Mouse (Mus musculus) myocyte (in vitro differentiated cells): ENCODE data around the gene Dph3. TPM values are rescaled to one million over a fixed set of nuclear protein-coding genes. Genes with fewer than 3 reads are reported as not detected.
A peak's percentile ranks its signal among the peaks of the same experiment; 100 is the strongest.
"Not testable (repeated sequence)": the region's sequence is repeated elsewhere in the genome, so short reads cannot be mapped to it uniquely, and the experiment has no call there.

Experiments used
- H3K27me3 ChIP-seq: one replicate; pipeline ENCODE4 v1.6.1; 2011; ENCODE audit not compliant: control insufficient read depth, insufficient read depth, insufficient read length
- H3K36me3 ChIP-seq: one replicate; pipeline ENCODE4 v1.6.1; 2011; ENCODE audit not compliant: control insufficient read depth, insufficient read depth
- H3K4me2 ChIP-seq: one replicate; pipeline ENCODE4 v1.6.1; 2011; ENCODE audit warnings: low read depth, control low read depth
- H3K4me3 ChIP-seq: one replicate; pipeline ENCODE4 v1.5.1; 2011; ENCODE audit warnings: mild to moderate bottlenecking, control low read depth, moderate library complexity
- H3K79me2 ChIP-seq: one replicate; pipeline ENCODE4 v1.6.1; 2011; ENCODE audit not compliant: control insufficient read depth, insufficient read depth
- H3ac ChIP-seq: one replicate; pipeline ENCODE4 v1.6.1; 2011; ENCODE audit not compliant: control insufficient read depth, insufficient read length
- CEBPB ChIP-seq: IDR thresholded peaks from 2 replicates; pipeline ENCODE4 v1.6.1; 2011; ENCODE audit warnings: mild to moderate bottlenecking, moderate library complexity; ENCODE audit not compliant: poor library complexity, insufficient read depth, severe bottlenecking
- E2F4 ChIP-seq: IDR thresholded peaks from one replicate; pipeline ENCODE4 v1.6.1; 2011; ENCODE audit warnings: mild to moderate bottlenecking, control low read depth, moderate library complexity; ENCODE audit not compliant: insufficient read depth
- MAX ChIP-seq: IDR thresholded peaks from one replicate; pipeline ENCODE4 v1.6.1; 2011; ENCODE audit warnings: low read depth, mild to moderate bottlenecking, control low read depth
- MYOD1 ChIP-seq, 3 experiments: IDR thresholded peaks; one replicate each; pipeline ENCODE4 v1.6.1; 2011; ENCODE audit warnings: control low read depth in 2 of 3, low read depth in 2 of 3, mild to moderate bottlenecking in 2 of 3, moderate library complexity in 1 of 3; ENCODE audit not compliant: insufficient read length in 2 of 3, control insufficient read depth in 1 of 3
- MYOG ChIP-seq, 3 experiments: IDR thresholded peaks; one replicate each; pipeline ENCODE4 v1.6.1; 2011; ENCODE audit warnings: control low read depth in 2 of 3, low read depth in 2 of 3, mild to moderate bottlenecking in 2 of 3; ENCODE audit not compliant: insufficient read length in 2 of 3, control insufficient read depth in 1 of 3, insufficient read depth in 1 of 3
- POLR2A ChIP-seq: IDR thresholded peaks from one replicate; pipeline ENCODE4 v1.6.1; 2011; ENCODE audit warnings: low read depth, mild to moderate bottlenecking, control low read depth, moderate library complexity; ENCODE audit not compliant: insufficient read length
- POLR2AphosphoS2 ChIP-seq: IDR thresholded peaks from one replicate; pipeline ENCODE4 v1.6.1; 2011; ENCODE audit warnings: low read depth, control low read depth; ENCODE audit not compliant: insufficient read length
- REST ChIP-seq: IDR thresholded peaks from one replicate; pipeline ENCODE4 v1.6.1; 2011; ENCODE audit warnings: mild to moderate bottlenecking, control low read depth, moderate library complexity; ENCODE audit not compliant: insufficient read depth, insufficient read length
- SRF ChIP-seq: IDR thresholded peaks from one replicate; pipeline ENCODE4 v1.6.1; 2011; ENCODE audit warnings: low read depth; ENCODE audit not compliant: control insufficient read depth, insufficient read length
- TCF12 ChIP-seq: IDR thresholded peaks from one replicate; pipeline ENCODE4 v1.6.1; 2011; ENCODE audit warnings: mild to moderate bottlenecking, control low read depth; ENCODE audit not compliant: poor library complexity, insufficient read depth, severe bottlenecking
- TCF3 ChIP-seq: IDR thresholded peaks from one replicate; pipeline ENCODE4 v1.6.1; 2011; ENCODE audit warnings: low read depth, control low read depth; ENCODE audit not compliant: insufficient read length
- USF1 ChIP-seq: IDR thresholded peaks from one replicate; pipeline ENCODE4 v1.6.1; 2011; ENCODE audit warnings: low read depth, mild to moderate bottlenecking, control low read depth, moderate library complexity
- polyA plus RNA-seq: library from polyadenylated mRNA; unstranded; fragments of >200 nt; fragmentation: generic; extraction: Trizol; gene quantifications from one replicate; pipeline ENCODE4 v1.2.1, GENCODE M21; 2012; ENCODE audit warnings: missing spikeins

Gene Dph3
- 72.2 TPM for polyA plus RNA-seq

DNA sequence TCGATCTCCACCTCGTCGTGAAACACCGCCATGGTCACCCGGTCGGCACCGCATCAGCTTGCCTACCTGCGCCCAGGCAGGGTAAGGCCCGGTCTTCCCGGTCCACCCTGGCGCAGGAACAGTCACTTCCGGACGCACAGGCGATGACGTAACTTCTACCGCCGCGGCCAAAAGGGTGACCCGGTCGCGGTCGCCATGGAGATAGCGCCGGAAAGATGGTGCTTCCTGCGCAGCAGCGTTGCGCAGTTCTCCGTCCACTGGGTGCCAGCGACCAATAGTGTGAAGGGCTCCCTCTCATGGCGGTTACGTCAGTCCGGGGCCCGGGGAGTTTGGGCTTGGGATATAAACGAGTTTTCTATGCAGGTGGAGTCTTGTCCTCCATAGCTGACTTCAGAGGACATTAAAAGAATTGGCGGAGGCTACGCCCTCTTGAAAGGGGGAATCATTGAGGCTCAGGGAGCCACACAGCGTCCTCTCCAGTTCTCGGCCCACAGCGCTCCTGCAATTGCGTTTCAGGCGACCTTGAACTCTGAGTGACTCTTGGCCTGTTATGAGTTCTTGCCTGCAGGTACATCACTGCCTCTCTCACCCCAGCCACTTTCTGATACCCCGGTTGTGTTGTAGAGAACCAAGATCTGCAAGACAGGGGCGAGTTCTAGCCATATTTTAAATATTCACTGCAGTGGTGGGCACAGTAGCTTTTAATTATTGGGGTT lies at the start of gene Dph3:
Dph3 (minus strand) TSS at position 244 of the 716 bp plus-strand sequence.
- Histone ChIP-seq H3K79me2 (peaks cover 44% of the 10 kb centered on the region), H3K27me3 (no peaks in the 10 kb centered on the region), H3K4me2 (peak within 1 kb of the TSS; percentile 89), H3K36me3 (peaks cover 14% of the 10 kb centered on the region), H3K4me3 (peak within 1 kb of the TSS; percentile 78), H3ac (peak within 1 kb of the TSS; percentile 35)
- TF ChIP-seq USF1 = no peak
- no peak for TF ChIP-seq REST
- no peak for TF ChIP-seq TCF12
- peak; percentile 66 for TF ChIP-seq E2F4
- no peak for TF ChIP-seq MYOG (IDR thresholded peaks at IDR 0.05; ENCODE audit: control insufficient read depth in 1 of 3, insufficient read depth in 1 of 3, insufficient read length in 2 of 3, low read depth in 2 of 3)
- peak; percentile 63 for TF ChIP-seq SRF
- TF ChIP-seq POLR2AphosphoS2 = peak; percentile 58
- no peak for TF ChIP-seq TCF3
- TF ChIP-seq MAX = no peak
- no peak for TF ChIP-seq CEBPB
- peak; percentile 74 for TF ChIP-seq POLR2A
- peak in 1 of 3 experiments; percentile 16 for TF ChIP-seq MYOD1 (IDR thresholded peaks at IDR 0.05; ENCODE audit: control insufficient read depth in 1 of 3, insufficient read length in 2 of 3, low read depth in 2 of 3)

DNA sequence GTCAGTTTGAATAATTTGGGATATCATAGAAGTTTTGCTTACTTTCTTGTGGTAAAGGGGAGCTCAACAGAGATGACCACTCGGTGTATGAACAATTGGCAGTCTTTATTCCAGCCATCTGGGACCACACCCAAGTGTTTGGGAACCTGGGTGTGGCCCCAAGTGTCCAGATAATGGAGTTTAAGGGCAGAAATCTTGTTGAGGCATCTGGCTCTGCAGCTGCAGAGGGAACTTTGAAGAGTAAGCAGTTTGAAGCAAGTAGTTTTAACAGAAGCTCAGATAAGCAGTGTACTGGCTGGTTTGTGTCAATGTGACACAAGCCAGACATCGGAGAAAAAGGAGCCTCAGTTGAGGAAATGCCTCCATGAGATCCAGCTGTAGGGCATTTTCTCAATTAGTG lies 48.8 kb upstream of the Dph3 start:
- TF ChIP-seq USF1 = no peak
- no peak for TF ChIP-seq POLR2A
- TF ChIP-seq TCF12 = no peak
- TF ChIP-seq MAX = no peak
- no peak for TF ChIP-seq E2F4
- no peak for TF ChIP-seq SRF
- no peak for TF ChIP-seq MYOG (IDR thresholded peaks at IDR 0.05; ENCODE audit: control insufficient read depth in 1 of 3, insufficient read depth in 1 of 3, insufficient read length in 2 of 3, low read depth in 2 of 3)
- no peak for TF ChIP-seq REST
- TF ChIP-seq MYOD1 (IDR thresholded peaks at IDR 0.05; ENCODE audit: control insufficient read depth in 1 of 3, insufficient read length in 2 of 3, low read depth in 2 of 3) = no peak
- TF ChIP-seq CEBPB = no peak
- no peak for TF ChIP-seq POLR2AphosphoS2
- TF ChIP-seq TCF3 = no peak
- peaks cover 6% of the 10 kb centered on the region for H3K27me3 ChIP-seq
- H3K36me3 ChIP-seq = no peaks in the 10 kb centered on the region
- no peak overlapping the region for H3ac ChIP-seq
- H3K79me2 ChIP-seq = no peaks in the 10 kb centered on the region
- peak overlapping the region; percentile 36 for H3K4me2 ChIP-seq
- H3K4me3 ChIP-seq = no peak overlapping the region

- Histone ChIP-seq H3K4me2 (no peak overlapping the region), H3K4me3 (no peak overlapping the region), H3K36me3 (no peaks in the 10 kb centered on the region), H3K79me2 (no peaks in the 10 kb centered on the region), H3K27me3 (peaks cover 12% of the 10 kb centered on the region), H3ac (no peak overlapping the region)
- TF ChIP-seq MYOG (IDR thresholded peaks at IDR 0.05; ENCODE audit: control insufficient read depth in 1 of 3, insufficient read depth in 1 of 3, insufficient read length in 2 of 3, low read depth in 2 of 3) (no peak), CEBPB (no peak), TCF12 (no peak), REST (no peak), MYOD1 (IDR thresholded peaks at IDR 0.05; ENCODE audit: control insufficient read depth in 1 of 3, insufficient read length in 2 of 3, low read depth in 2 of 3) (no peak), TCF3 (no peak), POLR2A (no peak), MAX (no peak), SRF (no peak), POLR2AphosphoS2 (no peak), E2F4 (no peak), USF1 (no peak)
Measured at GRCm38 (mm10) chr14:32131836-32132235, 46.3 kb upstream of the Dph3 start.

DNA sequence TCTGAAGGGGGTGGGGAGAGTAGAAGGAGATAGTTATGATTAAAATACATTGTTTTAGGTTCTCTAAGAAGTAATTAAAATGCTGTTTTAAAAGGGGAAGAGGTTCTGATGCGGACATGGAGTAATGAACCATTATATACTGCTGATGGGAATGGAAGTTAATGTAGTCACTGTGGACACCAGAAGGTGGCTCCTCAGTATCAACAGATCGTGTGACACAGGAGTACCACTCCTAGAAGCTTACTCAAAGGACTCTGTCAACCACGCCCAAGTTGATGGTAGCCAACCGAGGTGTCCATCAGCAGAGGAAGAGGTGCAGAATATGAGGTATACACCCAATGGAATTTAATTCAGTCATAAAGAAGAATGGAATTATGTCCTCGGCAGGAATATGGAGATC lies 42.9 kb upstream of the Dph3 start:
- Histone ChIP-seq H3K4me3 (no peak overlapping the region), H3K4me2 (no peak overlapping the region), H3K27me3 (peaks cover 22% of the 10 kb centered on the region), H3ac (no peak overlapping the region), H3K79me2 (no peaks in the 10 kb centered on the region), H3K36me3 (no peaks in the 10 kb centered on the region)
- TF ChIP-seq CEBPB (no peak), E2F4 (no peak), MYOD1 (IDR thresholded peaks at IDR 0.05; ENCODE audit: control insufficient read depth in 1 of 3, insufficient read length in 2 of 3, low read depth in 2 of 3) (no peak), TCF3 (no peak), USF1 (no peak), SRF (no peak), MAX (no peak), REST (no peak), POLR2AphosphoS2 (no peak), MYOG (IDR thresholded peaks at IDR 0.05; ENCODE audit: control insufficient read depth in 1 of 3, insufficient read depth in 1 of 3, insufficient read length in 2 of 3, low read depth in 2 of 3) (no peak), POLR2A (no peak), TCF12 (no peak)

- not testable (repeated sequence) for H3K4me2 ChIP-seq, H3K4me3 ChIP-seq, H3ac ChIP-seq, H3K79me2 ChIP-seq, H3K36me3 ChIP-seq
- H3K27me3 ChIP-seq = peaks cover 16% of the 10 kb centered on the region
Measured at GRCm38 (mm10) chr14:32125256-32125655, 39.7 kb upstream of the Dph3 start.
